Mouse (Mus musculus) testis, adult 2 months (tissue): ENCODE measurements around the gene Wdr4.

Source experiments
- CTCF ChIP-seq: fragments of 200-500 bp; IDR thresholded peaks from 2 replicates; pipeline ENCODE4 v1.5.1; 2012; ENCODE audit warnings: low read depth, mild to moderate bottlenecking, inconsistent platforms, low read length, moderate library complexity; ENCODE audit not compliant: control insufficient read depth, insufficient read depth, insufficient replicate concordance
- POLR2A ChIP-seq: fragments of 200-500 bp; IDR thresholded peaks from 2 replicates; pipeline ENCODE4 v1.6.1; 2012; ENCODE audit warnings: low read depth, mild to moderate bottlenecking, inconsistent platforms, low read length, moderate library complexity; ENCODE audit not compliant: control insufficient read depth

DNA sequence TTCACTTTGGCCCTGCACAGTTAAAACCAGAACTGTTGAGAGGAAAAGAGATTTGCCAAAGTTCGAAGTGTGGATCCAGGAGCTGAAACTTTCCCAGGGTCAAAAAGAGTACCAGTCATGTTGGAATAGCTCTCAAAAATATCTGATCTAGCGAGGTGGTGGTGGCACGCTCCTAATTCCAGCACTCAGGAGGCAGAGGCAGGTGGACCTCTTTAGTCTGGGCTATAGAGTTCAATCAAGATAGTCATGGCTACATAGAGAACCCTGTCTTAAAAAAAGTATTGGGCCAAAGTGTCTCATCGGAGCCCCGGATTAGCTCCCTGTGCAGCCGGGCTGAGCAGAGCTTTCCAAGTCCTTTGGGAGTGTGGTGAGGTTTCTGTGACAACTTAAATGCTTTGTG, 46.5 kb upstream of the Wdr4 start:
- TF ChIP-seq POLR2A (no peak), CTCF (no peak)
